Mouse (Mus musculus) kidney, embryonic 16.5 days (tissue): ENCODE measurements at regions not wholly inside any gene's neighbourhood (a gene's known extent, or its start where the extent isn't known, plus 50 kb on each side); places are given as distances from the start of the nearest gene placed in this dataset.

Source experiments
- ATAC-seq: fragments of 200-750 bp; cut with Nextera tagmentation; 2 replicates; pipeline ENCODE4 v1.8.0; 2017; ENCODE audit warnings: moderate TSS enrichment; ENCODE audit not compliant: low FRiP score, low TSS enrichment
- H3K27ac ChIP-seq: fragments of 300-500 bp; sonication (generic); 2 replicates; pipeline ENCODE4 v1.5.1; 2014; ENCODE audit warnings: low read length
- H3K27me3 ChIP-seq: fragments of 300-500 bp; sonication (generic); 2 replicates; pipeline ENCODE4 v1.6.1; 2014; ENCODE audit warnings: low read length, control low read depth, mixed read lengths; ENCODE audit not compliant: insufficient read depth
- H3K36me3 ChIP-seq: fragments of 300-500 bp; sonication (generic); 2 replicates; pipeline ENCODE4 v1.6.1; 2014; ENCODE audit warnings: low read length, control low read depth, mixed read lengths; ENCODE audit not compliant: insufficient read depth
- H3K4me1 ChIP-seq: fragments of 300-500 bp; sonication (generic); 2 replicates; pipeline ENCODE4 v1.6.1; 2014; ENCODE audit warnings: low read length, control low read depth, mixed read lengths; ENCODE audit not compliant: insufficient read depth
- H3K4me2 ChIP-seq: fragments of 300-500 bp; sonication (generic); replicated peaks from 2 replicates; pipeline ENCODE4 v1.6.1; 2014; ENCODE audit warnings: low read depth, low read length
- H3K4me3 ChIP-seq: fragments of 300-500 bp; sonication (generic); 2 replicates; pipeline ENCODE4 v1.5.1; 2014; ENCODE audit warnings: mild to moderate bottlenecking, low read length
- H3K9ac ChIP-seq: fragments of 300-500 bp; sonication (generic); replicated peaks from 2 replicates; pipeline ENCODE4 v1.6.1; 2014; ENCODE audit warnings: low read length
- H3K9me3 ChIP-seq: fragments of 300-500 bp; sonication (generic); 2 replicates; pipeline ENCODE4 v1.6.1; 2016; ENCODE audit warnings: low read length, control low read depth
- WGBS: fragments of 180-500 bp; shearing (Covaris S2); extraction: QIAGEN DNeasy Blood & Tissue Kit; methylation state at CpG from one replicate; pipeline ENCODE4 v1.1.7; 2014; 5-methylcytosine and 5-hydroxymethylcytosine counted together

DNA sequence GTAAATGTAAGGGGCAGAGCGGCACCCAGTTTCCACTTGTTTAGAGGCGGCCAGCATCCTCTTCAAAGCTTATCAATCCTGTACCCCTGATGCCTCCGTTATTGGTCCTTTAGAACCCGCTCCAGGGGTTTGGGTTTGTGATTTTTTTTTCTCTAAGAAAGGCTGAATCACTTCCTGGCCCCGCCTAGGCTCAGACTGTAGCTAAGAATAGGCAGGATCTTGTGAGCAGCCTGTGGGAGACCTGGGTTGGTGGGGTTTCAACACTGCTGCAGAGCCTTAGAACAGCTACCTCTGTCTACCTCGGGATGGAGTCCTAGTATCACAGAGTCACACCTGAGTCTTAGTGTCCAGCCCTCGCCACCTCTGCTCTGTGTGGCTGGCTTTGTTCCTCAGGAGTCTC, 327.9 kb downstream of the Matn1 start:
- no peak overlapping the region for H3K4me2 ChIP-seq
- no peak overlapping the region for H3K4me3 ChIP-seq
- H3K9me3 ChIP-seq: no peaks in the 10 kb centered on the region
- ATAC-seq: no peak
- no peak overlapping the region for H3K27ac ChIP-seq
- no peak overlapping the region for H3K9ac ChIP-seq
- H3K4me1 ChIP-seq: peaks cover 10% of the 10 kb centered on the region; the same call in 1 of the 2 replicates
- H3K27me3 ChIP-seq: no peaks in the 10 kb centered on the region
- H3K36me3 ChIP-seq: no peaks in the 10 kb centered on the region
- WGBS: 69% methylated on average over 7 of the region's 7 CpGs

DNA sequence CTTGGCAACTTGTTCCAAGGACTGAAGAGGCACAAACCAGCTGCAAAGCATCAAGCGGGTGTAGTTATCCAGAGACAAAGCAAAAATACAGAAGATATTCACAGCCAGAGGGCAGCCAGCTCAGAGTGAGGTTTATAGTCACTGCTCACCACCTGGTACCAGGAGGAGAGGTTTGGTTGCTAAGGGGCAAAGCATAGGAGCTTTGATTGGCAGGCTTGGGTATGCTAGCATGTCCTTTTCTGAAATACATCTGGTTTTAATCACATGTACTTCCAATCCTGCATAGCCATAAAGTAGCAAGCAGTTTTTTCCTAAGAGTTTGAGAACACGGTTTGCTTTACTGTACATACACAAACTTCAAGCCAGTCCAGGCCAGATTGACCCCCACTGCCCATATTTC, 349.4 kb downstream of the Matn1 start:
- Histone ChIP-seq H3K4me3 (no peak overlapping the region), H3K27ac (no peak overlapping the region), H3K4me2 (no peak overlapping the region), H3K9ac (no peak overlapping the region), H3K36me3 (no peaks in the 10 kb centered on the region), H3K4me1 (no peaks in the 10 kb centered on the region; the same call in 1 of the 2 replicates), H3K9me3 (no peaks in the 10 kb centered on the region), H3K27me3 (no peaks in the 10 kb centered on the region)
- WGBS: 83% methylated on average over 2 of the region's 2 CpGs
- ATAC-seq: no peak

DNA sequence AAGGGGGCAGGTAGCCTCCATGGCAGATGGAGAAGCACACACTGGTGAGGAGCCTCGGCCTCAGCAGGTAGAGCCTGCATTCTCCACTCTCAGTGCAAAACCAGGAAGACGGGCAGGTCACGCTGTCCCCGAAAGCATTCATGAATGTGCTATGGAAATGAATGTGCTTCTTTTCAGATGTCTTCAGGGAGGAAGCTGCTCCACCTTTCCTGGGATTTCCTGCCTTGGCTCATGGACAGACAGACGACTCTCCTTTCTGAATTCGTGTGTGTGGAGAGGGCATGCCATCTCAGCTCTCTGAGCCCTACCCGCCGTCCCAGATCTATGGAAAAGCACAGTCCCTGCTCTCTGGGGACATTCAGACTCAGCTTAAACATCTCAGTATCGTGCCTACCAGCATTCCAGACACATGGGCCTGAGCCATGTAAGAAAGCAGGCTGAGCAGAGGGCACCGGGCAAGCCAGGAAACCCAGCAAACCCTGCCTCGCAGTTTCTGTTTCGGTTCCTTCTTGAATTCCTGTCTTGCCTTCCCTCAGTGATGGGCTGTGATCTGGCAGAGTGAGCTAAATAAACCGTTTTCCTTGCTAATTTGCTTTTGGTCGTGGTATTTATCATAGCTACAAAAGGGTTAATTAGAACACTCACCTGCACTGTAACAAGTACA, 354.0 kb downstream of the Matn1 start:
- 72% methylated on average over 14 of the region's 14 CpGs for WGBS
- Histone ChIP-seq H3K4me1 (no peaks in the 10 kb centered on the region), H3K4me3 (no peak overlapping the region), H3K27me3 (no peaks in the 10 kb centered on the region), H3K36me3 (no peaks in the 10 kb centered on the region), H3K9ac (no peak overlapping the region), H3K27ac (no peak overlapping the region), H3K4me2 (no peak overlapping the region), H3K9me3 (no peaks in the 10 kb centered on the region)
- no peak for ATAC-seq

DNA sequence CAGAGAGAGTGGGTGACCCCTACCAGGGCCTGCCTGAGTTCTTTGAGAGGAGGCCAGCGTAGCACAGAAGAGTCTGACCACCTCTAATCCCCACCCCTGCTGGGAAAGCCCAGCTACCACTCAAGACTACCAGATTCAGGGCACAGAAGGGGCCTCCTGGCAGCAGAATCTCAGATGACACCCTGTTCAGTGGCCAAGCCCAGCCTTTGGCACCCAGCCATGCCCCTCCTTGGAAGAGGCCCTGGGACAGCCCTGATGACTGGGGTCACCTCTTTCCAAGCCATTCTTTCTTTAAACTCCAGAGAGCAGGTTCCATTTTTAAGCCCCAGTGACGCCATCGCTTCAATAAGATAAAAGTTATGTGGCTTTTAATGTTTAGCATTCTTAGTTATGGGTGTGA, 359.8 kb downstream of the Matn1 start:
- H3K4me2 ChIP-seq: no peak overlapping the region
- H3K36me3 ChIP-seq: no peaks in the 10 kb centered on the region
- ATAC-seq: no peak
- 88% methylated on average over 3 of the region's 3 CpGs for WGBS
- H3K4me3 ChIP-seq: no peak overlapping the region
- H3K9ac ChIP-seq: no peak overlapping the region
- H3K27ac ChIP-seq: no peak overlapping the region
- H3K9me3 ChIP-seq: no peaks in the 10 kb centered on the region
- peaks cover 6% of the 10 kb centered on the region; the same call in 1 of the 2 replicates for H3K4me1 ChIP-seq
- no peaks in the 10 kb centered on the region for H3K27me3 ChIP-seq

DNA sequence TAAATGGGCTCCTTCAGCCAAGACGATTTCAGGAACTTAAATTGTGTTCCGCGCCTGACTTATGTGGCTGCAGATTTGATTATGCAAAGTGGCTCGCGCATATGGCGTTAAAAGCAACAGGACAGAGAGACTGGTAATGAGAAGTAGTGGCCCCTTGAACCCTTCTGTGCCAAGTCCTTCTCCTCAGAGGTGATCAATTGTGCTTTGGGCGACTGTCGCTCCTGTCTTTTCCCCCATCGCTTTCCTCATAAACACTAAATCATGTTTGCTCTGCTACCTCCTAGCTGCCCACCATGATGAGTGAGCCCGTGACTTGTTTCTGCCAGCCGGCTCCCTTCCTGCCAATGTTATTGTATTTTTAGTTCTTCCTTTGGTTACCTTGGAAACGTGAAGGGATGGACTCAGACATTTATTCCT, 360.2 kb downstream of the Matn1 start:
- Histone ChIP-seq H3K27ac (no peak overlapping the region), H3K27me3 (no peaks in the 10 kb centered on the region), H3K4me1 (peaks cover 6% of the 10 kb centered on the region; the same call in 1 of the 2 replicates), H3K36me3 (no peaks in the 10 kb centered on the region), H3K4me2 (no peak overlapping the region), H3K9me3 (no peaks in the 10 kb centered on the region), H3K4me3 (no peak overlapping the region), H3K9ac (no peak overlapping the region)
- no peak for ATAC-seq
- 64% methylated on average over 12 of the region's 12 CpGs for WGBS

DNA sequence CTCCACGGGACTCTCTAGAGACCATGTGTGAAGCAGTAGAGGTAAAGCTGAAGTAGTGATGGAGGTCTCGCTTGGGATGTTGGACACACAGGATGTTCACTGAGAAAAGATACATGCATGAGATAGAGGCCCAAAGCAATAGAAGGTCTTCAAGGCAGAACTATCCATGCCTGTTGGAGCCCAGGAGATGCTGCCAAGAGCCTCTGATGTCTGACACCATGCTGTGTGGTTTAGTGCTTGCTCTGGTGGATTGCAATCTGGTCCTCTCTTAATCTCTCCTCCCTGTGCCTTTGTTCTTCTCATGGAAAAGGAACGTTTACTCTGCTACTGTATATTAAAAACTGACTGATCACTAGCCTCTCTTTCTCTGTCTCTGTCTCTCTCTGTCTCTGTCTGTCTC, 370.0 kb downstream of the Matn1 start:
- no peaks in the 10 kb centered on the region; the same call in 1 of the 2 replicates for H3K27me3 ChIP-seq
- H3K9me3 ChIP-seq: no peaks in the 10 kb centered on the region
- no peaks in the 10 kb centered on the region for H3K36me3 ChIP-seq
- no peak overlapping the region for H3K9ac ChIP-seq
- no peak overlapping the region for H3K4me2 ChIP-seq
- H3K4me3 ChIP-seq: no peak overlapping the region
- no peak for ATAC-seq
- WGBS: 52% methylated on average over 3 of the region's 3 CpGs
- no peaks in the 10 kb centered on the region for H3K4me1 ChIP-seq
- H3K27ac ChIP-seq: no peak overlapping the region

DNA sequence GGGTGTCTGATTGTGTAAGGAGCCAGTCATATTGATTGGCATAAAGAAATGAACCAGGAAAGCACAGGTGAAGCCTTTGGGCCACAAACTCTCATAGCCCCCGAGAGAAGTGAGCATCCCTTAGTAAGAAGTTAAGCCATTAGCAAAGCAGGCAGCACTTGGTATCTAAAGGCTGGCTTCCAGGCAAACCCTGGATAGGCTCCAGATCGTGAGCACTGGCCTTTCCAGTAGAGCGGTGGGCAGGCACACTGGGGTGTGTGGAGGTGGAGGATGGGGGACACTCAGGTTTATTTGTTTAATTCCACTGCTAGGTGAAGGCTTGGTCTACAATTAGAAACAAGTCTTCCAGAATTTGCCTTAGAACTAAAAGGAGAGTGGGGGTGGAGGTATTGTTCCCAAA, 371.9 kb downstream of the Matn1 start:
- Histone ChIP-seq H3K27ac (no peak overlapping the region), H3K4me3 (no peak overlapping the region), H3K4me2 (no peak overlapping the region), H3K27me3 (no peaks in the 10 kb centered on the region; the same call in 1 of the 2 replicates), H3K4me1 (no peaks in the 10 kb centered on the region), H3K9ac (no peak overlapping the region), H3K36me3 (no peaks in the 10 kb centered on the region), H3K9me3 (no peaks in the 10 kb centered on the region)
- ATAC-seq: no peak
- 81% methylated on average over 3 of the region's 3 CpGs for WGBS

DNA sequence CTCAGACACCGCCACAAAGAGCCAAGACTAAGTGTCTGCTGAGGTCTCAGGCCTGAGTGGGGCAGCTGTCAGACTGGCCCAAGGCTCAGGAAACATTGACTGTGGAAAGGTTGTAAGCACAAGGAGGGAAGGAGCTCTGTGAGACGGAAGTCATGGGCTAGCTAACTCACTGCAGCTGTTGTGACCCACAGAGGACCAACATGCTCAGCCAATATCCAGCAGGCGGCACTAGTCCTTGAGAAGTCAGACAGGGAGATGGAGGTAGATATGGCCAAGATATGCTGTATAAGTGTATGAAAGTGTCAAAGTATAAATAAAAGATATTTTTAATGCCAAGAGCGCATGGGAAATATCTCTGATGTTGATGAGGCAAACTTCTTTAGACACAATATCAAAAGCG, 378.1 kb downstream of the Matn1 start:
- no peak overlapping the region for H3K9ac ChIP-seq
- ATAC-seq: no peak

DNA sequence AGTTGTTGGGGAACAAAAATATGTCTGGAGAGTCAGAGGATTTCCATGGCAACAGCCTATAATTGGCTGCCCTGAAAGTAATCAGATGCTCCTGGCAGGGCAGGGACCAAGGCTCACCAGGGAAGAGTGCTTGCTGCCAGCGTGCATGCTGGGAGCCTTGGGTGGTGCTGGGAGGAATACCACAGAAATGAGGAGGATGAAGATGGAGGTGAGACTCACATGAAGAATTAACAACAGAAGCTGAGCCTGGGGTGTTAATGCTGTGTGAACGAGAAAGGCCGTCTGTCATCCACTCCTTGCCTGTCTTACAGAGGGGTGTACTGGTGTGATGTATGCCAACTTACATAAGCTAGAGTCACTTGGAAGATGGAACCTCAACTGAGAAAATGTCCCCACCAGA, 380.3 kb downstream of the Matn1 start:
- no peak overlapping the region for H3K4me3 ChIP-seq
- no peaks in the 10 kb centered on the region; the same call in 1 of the 2 replicates for H3K9me3 ChIP-seq
- no peak overlapping the region for H3K4me2 ChIP-seq
- WGBS: 79% methylated on average over 3 of the region's 3 CpGs
- no peaks in the 10 kb centered on the region for H3K4me1 ChIP-seq
- no peak overlapping the region for H3K27ac ChIP-seq
- H3K27me3 ChIP-seq: no peaks in the 10 kb centered on the region
- no peak for ATAC-seq
- H3K36me3 ChIP-seq: no peaks in the 10 kb centered on the region
- no peak overlapping the region for H3K9ac ChIP-seq

More for the DNA sequence above, 378.1 kb downstream of the Matn1 start:
- no peaks in the 10 kb centered on the region for H3K27me3 ChIP-seq
- H3K27ac ChIP-seq: no peak overlapping the region
- H3K36me3 ChIP-seq: no peaks in the 10 kb centered on the region
- no peaks in the 10 kb centered on the region for H3K4me1 ChIP-seq
- no peak overlapping the region for H3K4me3 ChIP-seq
- 76% methylated on average over 5 of the region's 5 CpGs for WGBS
- no peaks in the 10 kb centered on the region; the same call in 1 of the 2 replicates for H3K9me3 ChIP-seq
- H3K4me2 ChIP-seq: no peak overlapping the region

DNA sequence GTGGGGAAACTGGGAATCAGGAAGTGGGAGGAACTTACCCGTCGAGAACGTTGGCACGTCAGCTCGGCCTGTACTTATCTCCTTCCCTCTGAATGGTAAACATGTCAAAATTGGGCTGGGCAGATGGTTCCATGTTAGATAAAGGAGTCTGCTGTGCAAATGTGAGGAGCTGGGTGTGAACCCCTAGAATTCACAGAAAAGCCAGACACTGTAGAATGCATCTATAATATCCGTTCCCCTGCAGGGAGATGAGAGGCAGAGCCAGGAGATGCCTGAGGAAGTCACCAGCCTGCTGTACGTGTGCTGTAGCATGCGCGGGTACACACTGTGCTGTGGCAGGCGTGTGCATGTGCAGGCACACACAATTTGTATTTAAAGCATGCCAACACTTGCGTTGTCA, 381.0 kb downstream of the Matn1 start:
- Histone ChIP-seq H3K4me3 (no peak overlapping the region), H3K9ac (no peak overlapping the region), H3K4me2 (no peak overlapping the region), H3K27me3 (no peaks in the 10 kb centered on the region), H3K36me3 (no peaks in the 10 kb centered on the region), H3K4me1 (no peaks in the 10 kb centered on the region), H3K9me3 (no peaks in the 10 kb centered on the region; the same call in 1 of the 2 replicates), H3K27ac (no peak overlapping the region)
- no peak for ATAC-seq
- WGBS: 79% methylated on average over 11 of the region's 11 CpGs
